Mouse (Mus musculus) bone marrow, adult 2 months (tissue): ENCODE data around the gene Tspyl3.
"Not testable (repeated sequence)": the region's sequence is repeated elsewhere in the genome, so short reads cannot be mapped to it uniquely, and the experiment has no call there.

Experiments used
- CTCF ChIP-seq: fragments of 200-500 bp; IDR thresholded peaks from 2 replicates; pipeline ENCODE4 v1.5.1; 2011; ENCODE audit warnings: low read length, control low read depth; ENCODE audit not compliant: control insufficient read depth, insufficient read depth
- POLR2A ChIP-seq: fragments of 200-500 bp; IDR thresholded peaks from 2 replicates; pipeline ENCODE4 v1.6.1; 2011; ENCODE audit warnings: low read depth, mild to moderate bottlenecking, control low read depth, low read length, borderline replicate concordance; ENCODE audit not compliant: control insufficient read depth

DNA sequence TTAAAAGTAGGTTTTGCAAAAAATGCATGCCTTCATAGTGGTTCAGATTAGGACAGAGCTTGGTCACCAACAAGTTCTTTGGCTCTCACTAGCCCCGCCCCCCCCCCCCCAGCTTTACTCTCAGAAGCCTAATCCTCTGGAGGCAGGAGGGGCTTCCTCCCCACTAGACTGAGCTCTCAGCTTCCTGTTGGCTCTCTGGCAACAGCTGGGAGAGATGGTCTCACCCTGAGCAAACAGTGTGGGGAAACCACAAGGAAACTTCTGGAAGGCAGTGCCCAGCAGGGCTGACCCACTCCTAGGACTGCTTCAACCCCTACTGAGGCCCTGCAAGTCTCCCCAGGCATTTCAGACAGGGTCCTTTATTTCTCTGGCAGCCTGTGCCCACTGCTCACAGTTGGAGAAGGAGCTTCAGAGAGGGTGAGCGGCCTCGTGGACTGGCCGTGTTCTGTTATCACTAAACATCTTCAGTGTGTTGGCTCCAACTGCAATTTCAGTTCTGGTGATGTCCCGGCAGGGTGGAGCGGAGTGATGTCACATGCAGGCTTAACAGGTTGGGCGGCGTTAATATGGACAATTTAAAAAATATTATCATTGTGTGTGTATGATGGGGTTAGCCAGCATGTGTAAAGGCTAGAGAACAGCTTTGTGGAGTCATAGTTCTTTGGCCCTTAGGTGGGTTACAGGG, 45.1 kb upstream of the Tspyl3 start:
- TF ChIP-seq CTCF, POLR2A: not testable (repeated sequence)
